Mouse (Mus musculus): Measurements from ENCODE around the gene Oprm1. TPM values are rescaled to one million over a fixed set of nuclear protein-coding genes. Genes with fewer than 3 reads are reported as not detected.

Gene Oprm1
- total RNA-seq, 2 experiments from 2014 or later: not detected

- no peak for DNase-seq
- intact Hi-C loops (cut with DNase I): loop anchor here (10.0 kb wide), 1 partner anchor 445 kb away; no protein-coding TSS in a partner anchor
These were observed 131.4 kb downstream of the Oprm1 start for GRCm38 (mm10) chr10:6889640-6890245.

GRCm38 (mm10) chr10:6890348-6891009 lies 132.2 kb downstream of the Oprm1 start:
- DNase-seq: no peak
- intact Hi-C loops (cut with DNase I): no loop called here

- intact Hi-C loops (cut with DNase I): no loop called here
- no peak for DNase-seq
These were observed 137.5 kb downstream of the Oprm1 start for GRCm38 (mm10) chr10:6895796-6896195.

GRCm38 (mm10) chr10:6896659-6897303 lies 138.5 kb downstream of the Oprm1 start:
- intact Hi-C loops (cut with DNase I): no loop called here
- no peak for DNase-seq

GRCm38 (mm10) chr10:6900126-6900525 lies 141.8 kb downstream of the Oprm1 start:
- intact Hi-C loops (cut with DNase I): no loop called here
- DNase-seq: no peak

- no peak for DNase-seq
- intact Hi-C loops (cut with DNase I): no loop called here
These were observed 143.6 kb downstream of the Oprm1 start for GRCm38 (mm10) chr10:6901819-6902393.

GRCm38 (mm10) chr10:6909763-6910162 lies 151.5 kb downstream of the Oprm1 start:
- intact Hi-C loops (cut with DNase I): no loop called here

GRCm38 (mm10) chr10:6915991-6916390 lies 157.7 kb downstream of the Oprm1 start:
- no peak for DNase-seq
- intact Hi-C loops (cut with DNase I): no loop called here

More at GRCm38 (mm10) chr10:6909763-6910162, 151.5 kb downstream of the Oprm1 start:
- no peak for DNase-seq

- DNase-seq: peak; percentile 5 to 22
These were observed 158.4 kb downstream of the Oprm1 start for GRCm38 (mm10) chr10:6916545-6917257.

GRCm38 (mm10) chr10:6926724-6927123 lies 168.4 kb downstream of the Oprm1 start:
- intact Hi-C loops (cut with DNase I): no loop called here
- DNase-seq: no peak

More at GRCm38 (mm10) chr10:6916545-6917257, 158.4 kb downstream of the Oprm1 start:
- intact Hi-C loops (cut with DNase I): no loop called here

GRCm38 (mm10) chr10:6927600-6928223 lies 169.4 kb downstream of the Oprm1 start:
- no peak for DNase-seq
- intact Hi-C loops (cut with DNase I): no loop called here

- intact Hi-C loops (cut with DNase I): no loop called here
- no peak for DNase-seq
These were observed 170.6 kb downstream of the Oprm1 start for GRCm38 (mm10) chr10:6928905-6929304.

GRCm38 (mm10) chr10:6930398-6930797 lies 172.1 kb downstream of the Oprm1 start:
- intact Hi-C loops (cut with DNase I): no loop called here
- no peak for DNase-seq

- intact Hi-C loops (cut with DNase I): no loop called here
- DNase-seq: no peak
These were observed 172.6 kb downstream of the Oprm1 start for GRCm38 (mm10) chr10:6930889-6931288.

- intact Hi-C loops (cut with DNase I): no loop called here
- no peak for DNase-seq
These were observed 176.5 kb downstream of the Oprm1 start for GRCm38 (mm10) chr10:6934776-6935175.

- DNase-seq: no peak
- intact Hi-C loops (cut with DNase I): no loop called here
These were observed 178.5 kb downstream of the Oprm1 start for GRCm38 (mm10) chr10:6936671-6937425.

- DNase-seq: no peak
- intact Hi-C loops (cut with DNase I): no loop called here
These were observed 194.8 kb downstream of the Oprm1 start for GRCm38 (mm10) chr10:6953115-6953514.

GRCm38 (mm10) chr10:6954533-6954932 lies 196.2 kb downstream of the Oprm1 start:
- no peak for DNase-seq
- intact Hi-C loops (cut with DNase I): no loop called here

- DNase-seq: no peak
- intact Hi-C loops (cut with DNase I): no loop called here
These were observed 198.1 kb downstream of the Oprm1 start for GRCm38 (mm10) chr10:6956357-6956756.
